Comparison of ENCODE assay signal across 1 mouse cellular context in the genomic region with DNA sequence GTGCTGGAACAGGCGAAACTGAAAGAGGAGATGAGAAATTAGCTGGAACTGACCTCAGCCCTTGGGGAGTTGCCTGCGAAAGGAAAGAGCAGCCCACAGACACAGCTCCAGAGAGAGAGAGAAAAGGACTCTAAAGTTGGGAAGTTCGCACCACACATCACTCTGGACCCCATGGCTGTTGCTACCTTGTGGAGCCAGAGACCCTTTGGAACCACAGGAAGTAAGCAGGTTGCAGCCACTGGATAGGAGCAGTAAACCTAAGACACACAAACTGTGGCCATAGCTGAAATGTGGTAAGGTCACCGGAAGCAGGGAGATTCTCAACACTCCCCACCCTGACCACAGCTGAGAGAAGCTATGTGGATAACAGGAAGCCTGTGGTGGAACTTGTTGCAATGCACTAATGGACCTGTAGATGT.
TF ChIP-seq lines count a peak whose summit lies in the region.

No protein-coding gene starts in this region.

TF ChIP-seq in CH12.LX, 34 proteins besides CTCF, POLR2A, EP300 and RAD21 (continued from another document):
- 0 out of 2 replicates have a peak, but pooled peaks have one; percentile 6 for TF ChIP-seq MAFK (IDR thresholded peaks at IDR 0.05; ENCODE audit: insufficient replicate concordance, low read length)
- no peak for TF ChIP-seq E2F4 (IDR thresholded peaks at IDR 0.05; ENCODE audit: insufficient replicate concordance, low read depth, low read length)
- TF ChIP-seq POLR2AphosphoS2 (IDR thresholded peaks at IDR 0.05; ENCODE audit: low read depth, low read length) = no peak
- TF ChIP-seq PAX5 (IDR thresholded peaks at IDR 0.05; ENCODE audit: low read length) = no peak
- TF ChIP-seq RCOR1 (conservative IDR thresholded peaks at IDR 0.05; ENCODE audit: low read depth, low read length) = no peak
- TF ChIP-seq GABPA (IDR thresholded peaks at IDR 0.05; ENCODE audit: insufficient replicate concordance, low read depth, low read length) = no peak
- no peak for TF ChIP-seq MEF2A (IDR thresholded peaks at IDR 0.05; ENCODE audit: borderline replicate concordance, low read depth, low read length)
